Mouse (Mus musculus) natural killer cell, adult 2 months (primary cell): ENCODE measurements around the gene Terb1.

Experiments
- DNase-seq, 2 experiments: peaks; one replicate each; pipeline ENCODE4 v3.0.0; 2022; ENCODE audit warnings: low spot score in 2 of 2

Terb1 gene

GRCm38 (mm10) chr8:104411972-104412371 lies 97.7 kb downstream of the Terb1 start:
- no peak for DNase-seq

- no peak for DNase-seq
Measured at GRCm38 (mm10) chr8:104411468-104411867, 98.2 kb downstream of the Terb1 start.

GRCm38 (mm10) chr8:104410628-104411273 lies 99.0 kb downstream of the Terb1 start:
- DNase-seq = no peak

GRCm38 (mm10) chr8:104408328-104409110 lies 101.2 kb downstream of the Terb1 start:
- no peak for DNase-seq

GRCm38 (mm10) chr8:104406340-104407128 lies 103.2 kb downstream of the Terb1 start:
- no peak for DNase-seq

- DNase-seq = no peak
Measured at GRCm38 (mm10) chr8:104405430-104406187, 104.1 kb downstream of the Terb1 start.

- no peak for DNase-seq
Measured at GRCm38 (mm10) chr8:104403596-104403995, 106.1 kb downstream of the Terb1 start.
